Mouse (Mus musculus): ENCODE data around the gene Tgfbrap1. TPM values are rescaled to one million over a fixed set of nuclear protein-coding genes. Genes with fewer than 3 reads are reported as not detected.

Tgfbrap1 gene
- polyA plus RNA-seq, 1 experiment from 2014 or later, result 10.6 TPM

DNA sequence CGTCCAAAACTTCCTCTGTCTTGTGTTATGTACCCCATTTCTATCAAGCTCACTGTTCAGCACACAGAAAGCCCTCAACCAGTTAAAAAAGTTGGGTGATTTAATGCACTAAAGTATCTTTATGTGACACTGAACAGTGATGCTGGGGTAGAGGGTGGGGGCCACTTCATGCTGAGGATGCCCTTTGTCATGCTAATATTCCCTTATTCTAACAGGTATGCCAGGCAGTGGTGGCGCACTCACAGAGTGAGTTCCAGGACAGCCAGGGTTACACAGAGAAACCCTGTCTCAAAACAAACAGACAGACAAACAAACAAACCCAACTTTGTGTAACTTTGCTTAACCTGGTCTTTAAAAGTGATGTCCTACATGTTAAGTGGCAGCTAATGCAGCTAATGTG is 4.2 kb downstream of the Tgfbrap1 start:
- Histone ChIP-seq H3K4me1 (peaks cover 18% of the 10 kb centered on the region), H3K36me3 (no peaks in the 10 kb centered on the region), H3K9me3 (no peaks in the 10 kb centered on the region), H3K27me3 (no peaks in the 10 kb centered on the region), H3K27ac (no peak overlapping the region), H3K9ac (no peak overlapping the region), H3K4me3 (no peak overlapping the region), H3K4me2 (no peak overlapping the region)
- whole genome bisulfite sequencing, result 87% methylated on average over 2 of the region's 2 CpGs
- no peak for ATAC-seq (ENCODE audit: insufficient number of reproducible peaks, low FRiP score, low TSS enrichment, low read depth)

DNA sequence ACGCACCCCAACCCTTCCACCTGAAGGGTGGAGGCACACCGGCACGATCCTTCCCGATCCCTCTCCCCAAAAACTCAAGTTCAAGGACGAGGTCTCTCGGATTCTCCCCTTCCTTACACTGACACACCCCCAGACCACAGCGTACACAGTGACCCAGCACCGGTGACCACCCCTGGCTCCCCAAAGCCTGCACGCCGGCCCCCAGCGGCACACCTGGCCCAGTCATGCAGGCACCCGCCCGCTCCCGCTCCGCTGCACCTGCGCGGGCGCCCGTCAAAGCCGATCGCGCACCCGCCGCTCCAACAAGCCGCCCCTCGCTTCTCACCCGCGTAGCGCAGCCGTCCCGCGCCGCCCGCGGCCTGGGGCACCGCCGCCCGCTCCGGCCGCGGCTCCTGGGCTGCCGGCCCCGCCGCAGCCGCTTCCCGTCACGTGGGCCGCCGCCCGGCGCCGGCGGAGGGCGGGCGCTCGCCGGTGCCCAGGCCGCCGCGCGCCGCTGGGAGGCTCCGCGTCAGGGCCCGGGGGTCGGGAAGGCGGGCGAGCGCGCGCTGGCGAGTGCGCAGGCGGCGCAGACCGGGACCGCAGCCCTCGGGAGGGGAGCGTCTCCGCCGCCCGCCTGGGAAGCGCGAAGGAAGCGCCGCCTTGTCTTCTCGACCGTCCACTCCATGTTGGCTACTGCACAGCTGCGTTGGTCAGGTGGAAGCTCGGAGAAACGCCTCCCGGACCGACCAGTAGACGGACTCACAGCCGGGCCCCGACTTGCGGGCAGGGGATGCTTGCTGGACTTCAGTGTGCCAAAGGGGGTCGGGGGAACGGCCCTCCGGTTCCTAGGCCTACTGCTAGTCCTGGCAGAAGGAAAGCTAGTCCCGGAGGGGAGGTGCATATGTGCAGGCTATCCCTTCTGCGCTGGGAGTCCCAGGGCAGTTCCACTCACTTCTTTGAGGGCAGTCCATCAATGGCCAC is 6.1 kb downstream of the Tgfbrap1 start:
- H3K4me2 ChIP-seq, result peak overlapping the region; percentile 79
- H3K4me1 ChIP-seq, result peaks cover 17% of the 10 kb centered on the region
- WGBS, result under 1% methylated on average over 98 of the region's 102 CpGs
- ATAC-seq (ENCODE audit: insufficient number of reproducible peaks, low FRiP score, low TSS enrichment, low read depth), result peak; percentile 61
- peak overlapping the region; percentile 77 for H3K27ac ChIP-seq
- H3K9ac ChIP-seq, result peak overlapping the region; percentile 88
- no peaks in the 10 kb centered on the region for H3K27me3 ChIP-seq
- H3K9me3 ChIP-seq, result no peaks in the 10 kb centered on the region
- H3K4me3 ChIP-seq, result peak overlapping the region; percentile 75
- no peaks in the 10 kb centered on the region for H3K36me3 ChIP-seq

DNA sequence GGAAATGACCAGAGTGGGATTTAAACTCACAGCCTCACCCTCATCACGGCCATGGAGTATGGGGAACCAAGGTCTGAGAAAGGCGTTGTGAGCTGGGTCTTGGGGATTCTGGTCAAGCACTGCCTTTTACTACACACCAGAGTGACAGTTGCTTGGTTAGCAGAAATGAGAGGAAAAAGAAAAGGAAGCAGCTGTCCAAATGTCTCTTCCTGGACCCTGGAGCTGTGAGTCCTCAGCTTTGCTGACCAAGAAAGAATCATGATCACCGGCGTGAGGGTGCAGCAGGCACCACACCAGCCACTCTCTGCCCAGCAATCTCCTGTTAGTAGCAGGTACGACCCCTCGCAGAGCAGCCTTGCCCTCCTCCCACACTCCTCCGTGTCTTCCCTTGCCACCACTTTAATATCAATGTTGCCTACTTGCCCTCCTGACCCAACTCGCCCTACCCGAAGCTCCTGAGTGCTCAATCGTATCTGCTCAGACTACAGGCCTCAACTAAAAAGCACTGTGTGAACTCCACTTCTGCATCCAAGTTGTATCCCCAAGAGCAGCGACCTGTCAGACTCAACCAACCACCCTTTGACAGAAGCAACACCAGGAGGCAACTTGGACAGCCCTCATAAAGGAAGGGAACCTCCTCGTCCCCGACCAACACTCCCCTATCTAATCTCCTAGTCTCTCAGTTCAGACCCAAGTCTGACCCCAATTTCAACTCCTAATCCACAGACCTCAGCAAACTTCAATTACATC is 7.0 kb downstream of the Tgfbrap1 start:
- H3K27ac ChIP-seq, result peak overlapping the region; percentile 77; the same call in 1 of the 2 replicates
- ATAC-seq (ENCODE audit: insufficient number of reproducible peaks, low FRiP score, low TSS enrichment, low read depth), result no peak
- peaks cover 17% of the 10 kb centered on the region for H3K4me1 ChIP-seq
- no peaks in the 10 kb centered on the region for H3K36me3 ChIP-seq
- peak overlapping the region; percentile 75 for H3K4me3 ChIP-seq
- H3K27me3 ChIP-seq, result no peaks in the 10 kb centered on the region
- 46% methylated on average over 13 of the region's 13 CpGs for WGBS
- H3K9ac ChIP-seq, result peak overlapping the region; percentile 88
- H3K9me3 ChIP-seq, result no peaks in the 10 kb centered on the region
- H3K4me2 ChIP-seq, result peak overlapping the region; percentile 79

DNA sequence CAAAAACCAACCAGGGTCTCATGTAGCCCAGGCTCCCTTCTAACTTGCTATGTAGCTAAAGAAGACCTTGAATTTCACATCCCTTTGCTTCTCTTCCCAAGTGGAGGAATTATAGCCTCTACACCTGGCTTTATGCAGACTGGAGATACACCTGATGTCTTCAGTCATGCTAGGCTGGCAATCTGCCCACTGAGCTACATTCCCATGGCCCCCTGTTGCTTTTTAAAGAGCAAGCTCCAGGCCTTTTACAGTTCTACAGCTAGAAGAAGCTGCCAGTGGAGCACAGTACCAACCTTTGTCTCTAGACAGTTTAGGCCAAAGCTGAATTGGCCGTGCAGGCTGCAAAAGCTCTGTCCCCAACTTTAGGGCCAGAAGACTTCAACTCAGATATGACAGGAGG is 8.0 kb downstream of the Tgfbrap1 start:
- no peaks in the 10 kb centered on the region for H3K27me3 ChIP-seq
- WGBS, result 63% methylated on average over 1 of the region's 1 CpGs
- no peak overlapping the region for H3K4me3 ChIP-seq

DNA sequence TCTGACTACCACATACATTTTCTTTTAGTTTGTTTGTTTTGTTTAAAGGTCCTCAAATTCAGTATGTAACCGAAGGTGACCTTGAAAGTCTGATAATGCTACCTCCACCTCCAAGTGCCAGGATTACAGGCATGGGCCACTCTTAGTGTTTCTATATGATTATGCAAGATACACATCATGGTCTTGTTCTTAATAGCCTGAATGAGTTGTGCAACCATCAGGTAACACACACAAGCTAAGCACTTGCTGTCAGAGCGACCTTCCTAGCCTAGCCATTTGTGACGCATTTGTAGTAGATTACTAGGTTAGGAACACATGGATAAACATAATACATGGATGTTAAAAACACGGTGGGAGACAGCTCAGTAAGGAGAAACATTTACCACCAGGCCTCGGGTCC is 15.5 kb downstream of the Tgfbrap1 start:
- no peak overlapping the region for H3K4me3 ChIP-seq
- H3K27me3 ChIP-seq, result no peaks in the 10 kb centered on the region
- H3K4me1 ChIP-seq, result no peaks in the 10 kb centered on the region
- H3K9me3 ChIP-seq, result no peaks in the 10 kb centered on the region
- H3K36me3 ChIP-seq, result no peaks in the 10 kb centered on the region
- no peak overlapping the region for H3K9ac ChIP-seq
- no peak overlapping the region for H3K27ac ChIP-seq
- ATAC-seq (ENCODE audit: insufficient number of reproducible peaks, low FRiP score, low TSS enrichment, low read depth), result no peak
- H3K4me2 ChIP-seq, result no peak overlapping the region
- WGBS, result 82% methylated on average over 5 of the region's 5 CpGs

More for the DNA sequence above, 8.0 kb downstream of the Tgfbrap1 start:
- H3K4me1 ChIP-seq, result peaks cover 17% of the 10 kb centered on the region
- H3K9me3 ChIP-seq, result no peaks in the 10 kb centered on the region
- H3K9ac ChIP-seq, result no peak overlapping the region
- H3K27ac ChIP-seq, result no peak overlapping the region
- no peak overlapping the region for H3K4me2 ChIP-seq
- no peaks in the 10 kb centered on the region for H3K36me3 ChIP-seq
- no peak for ATAC-seq (ENCODE audit: insufficient number of reproducible peaks, low FRiP score, low TSS enrichment, low read depth)

DNA sequence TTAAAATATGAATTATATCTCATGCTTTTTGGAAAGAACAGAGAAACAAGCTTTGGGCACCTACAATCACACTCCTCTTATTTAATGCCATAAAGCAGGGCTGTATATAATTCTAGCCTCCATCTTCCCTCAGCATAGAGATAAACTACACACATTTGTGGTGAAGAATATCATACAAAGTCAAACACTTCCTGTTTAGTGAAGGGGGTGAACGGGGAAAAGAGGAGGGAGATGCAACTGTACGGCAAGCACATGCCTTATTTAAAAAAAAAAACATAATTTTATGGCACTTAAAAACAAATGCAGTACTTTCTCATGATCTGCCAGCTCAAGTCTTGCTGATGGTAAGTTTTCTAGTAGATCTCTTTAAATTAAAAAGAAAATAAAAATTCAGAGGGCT is 20.3 kb downstream of the Tgfbrap1 start:
- WGBS, result 92% methylated on average over 2 of the region's 2 CpGs
- no peaks in the 10 kb centered on the region for H3K4me1 ChIP-seq
- ATAC-seq (ENCODE audit: insufficient number of reproducible peaks, low FRiP score, low TSS enrichment, low read depth), result no peak
- H3K9me3 ChIP-seq, result no peaks in the 10 kb centered on the region
- H3K4me2 ChIP-seq, result no peak overlapping the region
- H3K27me3 ChIP-seq, result no peaks in the 10 kb centered on the region
- H3K36me3 ChIP-seq, result peaks cover 24% of the 10 kb centered on the region
- no peak overlapping the region for H3K9ac ChIP-seq
- no peak overlapping the region for H3K4me3 ChIP-seq
- no peak overlapping the region for H3K27ac ChIP-seq

DNA sequence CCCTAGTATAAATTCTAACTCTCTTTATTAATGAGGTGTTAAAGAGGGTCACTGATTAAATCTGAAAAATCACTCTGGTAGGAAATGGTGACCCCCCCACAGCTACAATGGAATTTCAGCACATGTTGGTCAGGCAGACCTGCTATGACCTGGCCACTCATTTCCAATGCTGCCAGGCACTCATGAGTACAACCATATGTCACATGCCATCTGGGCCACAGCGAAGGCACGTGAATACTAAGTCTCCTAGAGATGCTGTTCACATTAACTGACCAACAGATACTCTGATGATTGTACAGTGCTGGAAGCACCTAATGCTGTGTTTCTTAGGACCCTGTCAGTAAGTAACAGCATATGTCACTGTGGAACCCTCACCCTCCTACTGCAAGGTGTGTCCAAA is 23.6 kb downstream of the Tgfbrap1 start:
- 87% methylated on average over 2 of the region's 2 CpGs for WGBS
- Histone ChIP-seq H3K4me2 (no peak overlapping the region), H3K36me3 (peaks cover 31% of the 10 kb centered on the region), H3K27me3 (no peaks in the 10 kb centered on the region), H3K9ac (no peak overlapping the region), H3K4me3 (no peak overlapping the region), H3K27ac (no peak overlapping the region), H3K9me3 (no peaks in the 10 kb centered on the region), H3K4me1 (no peaks in the 10 kb centered on the region)
- no peak for ATAC-seq (ENCODE audit: insufficient number of reproducible peaks, low FRiP score, low TSS enrichment, low read depth)

DNA sequence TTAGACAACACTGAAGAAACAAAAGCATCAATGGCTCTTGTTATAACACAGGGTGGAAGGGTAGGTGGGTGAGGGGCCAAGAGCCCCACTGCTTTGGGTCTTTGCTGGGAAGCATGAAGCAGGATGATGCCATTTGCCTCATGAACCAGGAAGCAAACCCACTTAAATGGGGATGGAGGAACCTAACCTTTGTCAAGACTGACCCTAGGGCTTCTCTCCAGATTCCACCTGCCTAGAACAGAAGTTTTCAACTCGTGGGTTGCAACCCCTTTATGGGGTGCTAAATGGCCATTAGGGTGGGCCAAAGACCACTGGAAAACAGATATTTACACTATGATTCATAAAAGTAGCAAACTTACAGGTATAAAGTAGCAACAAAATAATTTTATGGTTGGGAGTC is 25.9 kb downstream of the Tgfbrap1 start:
- no peak for ATAC-seq (ENCODE audit: insufficient number of reproducible peaks, low FRiP score, low TSS enrichment, low read depth)
- Histone ChIP-seq H3K27ac (no peak overlapping the region), H3K4me3 (no peak overlapping the region), H3K4me2 (no peak overlapping the region), H3K27me3 (no peaks in the 10 kb centered on the region), H3K36me3 (peaks cover 37% of the 10 kb centered on the region), H3K4me1 (no peaks in the 10 kb centered on the region), H3K9ac (no peak overlapping the region), H3K9me3 (no peaks in the 10 kb centered on the region)
- 42% methylated on average over 1 of the region's 1 CpGs for WGBS

DNA sequence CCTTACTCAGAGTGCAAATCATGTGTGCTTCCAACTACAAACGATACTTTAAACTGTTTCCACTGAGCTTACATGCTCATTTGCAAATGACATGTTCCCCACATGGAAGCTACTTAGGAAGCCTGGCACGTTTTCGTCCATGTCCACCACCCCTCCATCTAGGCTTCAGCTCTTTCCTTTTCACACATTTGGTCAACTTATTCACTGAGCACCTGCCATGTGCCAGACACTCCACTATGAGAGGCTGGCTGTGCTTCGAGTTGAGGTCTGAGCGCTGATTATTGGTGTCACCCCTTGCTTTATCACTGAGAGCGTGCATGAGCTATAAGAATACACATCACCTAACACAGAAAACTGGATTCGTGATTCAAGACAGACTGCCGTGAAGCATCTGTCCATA is 26.4 kb downstream of the Tgfbrap1 start:
- Histone ChIP-seq H3K4me1 (no peaks in the 10 kb centered on the region), H3K9ac (no peak overlapping the region), H3K4me3 (no peak overlapping the region), H3K27me3 (no peaks in the 10 kb centered on the region), H3K36me3 (peaks cover 41% of the 10 kb centered on the region), H3K27ac (no peak overlapping the region), H3K4me2 (no peak overlapping the region), H3K9me3 (no peaks in the 10 kb centered on the region)
- 93% methylated on average over 8 of the region's 8 CpGs for WGBS
- ATAC-seq (ENCODE audit: insufficient number of reproducible peaks, low FRiP score, low TSS enrichment, low read depth), result no peak

DNA sequence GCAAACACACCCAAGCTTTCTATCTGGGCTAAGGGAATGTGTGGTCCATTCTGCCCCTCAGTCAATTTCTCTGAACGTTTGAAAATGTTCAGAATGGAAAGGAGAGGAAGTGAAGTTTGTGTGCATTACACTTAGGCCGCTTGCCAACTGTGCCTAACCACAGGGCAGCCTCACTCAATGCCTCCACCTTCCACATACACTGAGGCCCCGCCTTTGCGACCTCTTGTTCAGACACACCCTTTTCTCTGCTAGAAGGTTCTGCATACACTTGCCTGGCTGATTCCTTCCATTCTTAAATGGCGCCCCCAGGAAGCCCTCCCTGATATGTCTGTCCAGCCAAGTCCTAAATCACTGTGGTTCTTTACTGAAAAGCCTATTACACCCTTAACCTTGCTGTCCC is 27.7 kb downstream of the Tgfbrap1 start:
- no peak for ATAC-seq (ENCODE audit: insufficient number of reproducible peaks, low FRiP score, low TSS enrichment, low read depth)
- Histone ChIP-seq H3K36me3 (peaks cover 40% of the 10 kb centered on the region), H3K9me3 (no peaks in the 10 kb centered on the region), H3K4me2 (no peak overlapping the region), H3K4me1 (no peaks in the 10 kb centered on the region), H3K27ac (no peak overlapping the region), H3K4me3 (no peak overlapping the region), H3K9ac (no peak overlapping the region), H3K27me3 (no peaks in the 10 kb centered on the region)
- 71% methylated on average over 5 of the region's 5 CpGs for WGBS

DNA sequence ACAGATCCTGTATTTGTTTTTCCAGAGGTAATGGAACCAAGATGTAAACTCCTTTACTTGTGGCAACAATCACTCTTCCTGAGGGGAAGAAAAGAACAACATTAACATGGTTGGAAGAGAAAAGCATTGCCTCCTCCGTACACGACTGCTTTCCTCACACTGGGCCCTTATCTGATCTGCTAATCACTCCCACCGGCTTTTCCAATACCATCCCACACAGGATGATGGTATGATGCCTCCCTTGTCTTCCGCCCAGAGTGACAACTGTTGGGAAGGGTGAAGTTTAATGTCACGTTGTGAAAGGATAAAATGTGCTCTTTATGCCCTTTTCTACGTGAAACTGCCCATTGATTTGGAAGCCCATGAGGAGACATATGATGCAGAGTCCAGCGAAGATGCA is 30.9 kb downstream of the Tgfbrap1 start:
- peaks cover 42% of the 10 kb centered on the region for H3K36me3 ChIP-seq

DNA sequence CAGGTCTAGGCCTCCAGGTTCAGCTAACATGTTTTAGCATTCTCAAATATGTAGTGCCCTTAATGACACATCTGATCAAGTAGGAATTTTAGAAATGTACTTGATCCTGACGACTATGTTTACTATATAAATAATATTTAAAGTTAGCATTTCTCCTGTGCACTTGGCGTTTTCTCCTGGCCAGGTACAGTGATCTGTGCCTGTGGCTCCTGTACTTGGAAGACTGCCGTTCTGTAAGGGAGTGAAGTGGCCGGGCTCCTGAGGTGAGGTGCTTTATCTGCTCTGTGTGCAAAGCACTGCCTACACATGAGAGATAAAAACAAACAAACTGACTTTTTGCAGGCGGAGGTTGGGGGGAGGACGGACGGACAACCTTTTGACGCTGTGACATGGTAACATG is 31.9 kb downstream of the Tgfbrap1 start:
- Histone ChIP-seq H3K9ac (no peak overlapping the region), H3K9me3 (no peaks in the 10 kb centered on the region), H3K36me3 (peaks cover 50% of the 10 kb centered on the region), H3K4me1 (no peaks in the 10 kb centered on the region), H3K27me3 (no peaks in the 10 kb centered on the region), H3K4me2 (no peak overlapping the region), H3K4me3 (no peak overlapping the region), H3K27ac (no peak overlapping the region)
- WGBS, result 87% methylated on average over 8 of the region's 8 CpGs
- ATAC-seq (ENCODE audit: insufficient number of reproducible peaks, low FRiP score, low TSS enrichment, low read depth), result no peak

More for the DNA sequence above, 30.9 kb downstream of the Tgfbrap1 start:
- H3K27ac ChIP-seq, result no peak overlapping the region
- ATAC-seq (ENCODE audit: insufficient number of reproducible peaks, low FRiP score, low TSS enrichment, low read depth), result no peak
- WGBS, result 72% methylated on average over 7 of the region's 7 CpGs
- H3K4me2 ChIP-seq, result no peak overlapping the region
- no peak overlapping the region for H3K4me3 ChIP-seq
- no peaks in the 10 kb centered on the region for H3K27me3 ChIP-seq
- no peaks in the 10 kb centered on the region for H3K4me1 ChIP-seq
- H3K9me3 ChIP-seq, result no peaks in the 10 kb centered on the region
- no peak overlapping the region for H3K9ac ChIP-seq
